Mouse (Mus musculus): ENCODE measurements around the gene Plekhm1.

GRCm38 (mm10) chr11:103346657-103347056 is 65.8 kb downstream of the Plekhm1 start:
- TF ChIP-seq CTCF (IDR thresholded peaks at IDR 0.05; ENCODE audit: borderline replicate concordance, insufficient read depth, low read length), result no peak
- TF ChIP-seq POLR2A (IDR thresholded peaks at IDR 0.05; ENCODE audit: low read depth, low read length), result no peak

All from embryonic fibroblast, embryonic 13.5 days (primary cell).